Mouse (Mus musculus) heart, postnatal 14 days (tissue): ENCODE measurements around the gene Sorcs3. TPM values are rescaled to one million over a fixed set of nuclear protein-coding genes. Genes with fewer than 3 reads are reported as not detected.

ENCODE experiments used
- DNase-seq, 2 experiments: peaks; one replicate each; pipeline ENCODE4 v3.0.0; 2021 to 2022
- intact Hi-C: fragments of 180-260 bp; cut with DNase I; formaldehyde crosslinking; loops from one replicate; pipeline ENCODE4 v1.15.1; 2025
- total RNA-seq, 2 experiments: library from RNA; stranded (reverse); gene quantifications; 2 replicates each; pipeline ENCODE4 v1.2.3; 2021

Gene Sorcs3
- total RNA-seq, 2 experiments from 2014 or later = 0.05 TPM; not detected in 1

DNA sequence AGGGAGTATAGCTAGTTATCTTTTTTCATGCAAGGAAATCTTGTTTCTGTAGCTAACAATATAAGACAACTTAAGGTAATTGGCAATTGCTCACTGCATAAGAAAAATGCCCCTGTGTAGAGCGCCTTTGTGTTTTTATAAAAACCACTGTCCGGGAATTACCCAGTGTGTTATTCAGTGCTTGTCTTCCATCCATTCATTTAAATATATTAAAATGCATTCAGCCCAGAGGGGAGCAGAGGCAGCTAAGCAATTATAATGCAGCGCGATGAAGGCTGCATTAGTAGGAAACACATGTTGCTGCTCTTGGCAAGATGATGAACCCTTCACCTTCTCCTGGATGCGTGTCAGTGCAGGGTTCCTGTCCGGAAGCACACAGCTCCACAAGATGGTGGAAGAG lies 454.4 kb downstream of the Sorcs3 start:
- intact Hi-C loops = no loop called here
- no peak for DNase-seq

- intact Hi-C loops = no loop called here
Measured at GRCm38 (mm10) chr19:48679896-48680295, 474.1 kb downstream of the Sorcs3 start.

DNA sequence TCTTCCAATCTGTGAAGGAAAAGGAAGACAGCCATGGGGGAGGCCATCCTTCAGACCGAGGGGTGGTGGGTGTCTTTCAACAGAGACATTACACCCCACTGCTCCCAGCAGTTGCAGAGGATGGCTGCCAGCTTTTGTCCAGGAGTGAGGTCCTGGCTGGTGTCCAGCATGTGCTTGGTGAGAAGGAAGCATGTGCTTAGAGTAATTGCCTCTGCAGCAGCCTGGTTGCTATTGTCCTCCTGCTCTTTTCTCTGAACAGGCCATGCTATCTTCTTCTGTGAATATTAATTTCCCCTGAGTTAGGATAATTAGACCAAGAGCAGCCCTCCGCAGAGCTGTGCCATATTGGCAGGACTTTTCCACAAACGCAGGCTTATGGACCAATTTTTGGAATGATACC lies 476.7 kb downstream of the Sorcs3 start:
- intact Hi-C loops = no loop called here
- peak; percentile 3 to 6 for DNase-seq

More at GRCm38 (mm10) chr19:48679896-48680295, 474.1 kb downstream of the Sorcs3 start:
- DNase-seq = no peak

GRCm38 (mm10) chr19:48686369-48686768 lies 480.5 kb downstream of the Sorcs3 start:
- intact Hi-C loops = no loop called here
- no peak for DNase-seq

DNA sequence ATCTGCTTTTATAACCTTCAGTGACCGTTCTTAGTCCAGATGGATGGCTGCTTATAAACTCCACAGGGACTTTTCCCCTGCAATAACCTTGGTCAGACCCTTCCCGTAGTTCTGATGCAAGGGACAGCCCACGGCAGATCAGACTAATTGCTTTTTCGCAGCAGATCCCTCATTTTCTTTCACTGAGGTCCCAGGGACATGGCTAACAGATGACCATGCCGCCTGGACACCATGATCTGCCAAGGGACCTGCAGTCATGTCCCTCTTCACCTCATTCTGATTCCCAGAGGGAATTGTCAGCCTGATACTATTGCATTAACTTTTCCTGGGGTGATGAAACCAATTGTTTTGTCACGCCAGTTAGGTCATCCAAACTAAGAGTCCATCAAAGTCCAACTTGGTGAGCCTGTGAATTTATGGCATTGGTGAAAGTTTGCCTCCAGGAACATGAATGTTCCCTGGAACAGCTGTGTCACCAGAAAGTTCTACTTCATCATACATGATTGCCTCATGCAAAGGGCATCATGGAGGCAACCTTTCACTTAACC lies 494.4 kb downstream of the Sorcs3 start:
- intact Hi-C loops = no loop called here
- DNase-seq = no peak

GRCm38 (mm10) chr19:48703763-48704162 lies 497.9 kb downstream of the Sorcs3 start:
- intact Hi-C loops = no loop called here
- DNase-seq = no peak

GRCm38 (mm10) chr19:48706267-48706923 lies 500.6 kb downstream of the Sorcs3 start:
- no peak for DNase-seq
- intact Hi-C loops = no loop called here

- DNase-seq = no peak
- intact Hi-C loops = no loop called here
Measured at GRCm38 (mm10) chr19:48706924-48707320, 501.1 kb downstream of the Sorcs3 start.

DNA sequence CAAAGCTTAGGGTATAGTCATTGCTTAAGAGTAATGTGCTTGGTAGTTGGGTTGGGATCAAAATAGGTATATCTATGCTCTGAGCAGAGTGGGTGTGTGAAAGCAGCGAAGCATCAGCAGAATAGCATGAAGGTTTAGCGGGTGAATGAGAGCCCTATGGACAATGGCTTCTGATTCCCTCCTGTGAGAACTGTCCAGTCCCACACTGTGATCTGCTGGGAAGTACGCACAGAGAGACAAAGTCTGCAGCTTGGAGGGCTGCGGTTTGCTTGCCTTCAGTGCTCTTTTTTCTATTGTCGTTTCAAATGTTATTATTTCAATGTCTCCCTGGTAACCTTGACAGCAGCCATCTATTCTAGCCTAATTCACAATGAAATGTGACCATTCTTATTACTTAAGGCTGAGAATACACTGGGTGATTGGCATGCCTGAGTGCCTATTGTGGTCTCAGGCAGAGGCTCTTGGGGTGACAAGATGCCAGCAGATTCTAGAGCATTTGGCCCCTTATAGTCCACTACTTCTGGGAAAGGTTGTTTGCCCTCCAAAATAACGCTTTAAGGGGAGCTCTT lies 520.1 kb downstream of the Sorcs3 start:
- no peak for DNase-seq
- intact Hi-C loops = no loop called here

DNA sequence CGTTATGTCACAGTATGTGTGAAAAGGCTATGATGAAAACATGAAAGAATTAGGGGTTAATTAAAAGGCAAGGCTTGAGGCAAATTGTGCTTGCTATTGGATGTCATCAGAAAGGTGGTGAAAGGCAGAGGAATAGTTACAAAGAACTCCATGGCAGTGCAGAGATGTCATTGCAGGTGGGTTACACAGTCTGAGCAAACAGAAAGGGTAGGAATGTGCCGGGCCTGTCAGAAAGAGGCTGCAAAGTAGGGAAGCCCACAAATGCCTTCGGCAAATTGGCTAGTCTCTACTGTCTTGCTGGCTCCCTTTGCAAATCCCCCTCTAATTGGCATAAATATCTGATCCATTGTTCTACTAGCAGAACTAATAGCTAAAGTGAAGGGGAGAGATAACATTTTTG lies 521.2 kb downstream of the Sorcs3 start:
- intact Hi-C loops = no loop called here
- no peak for DNase-seq

DNA sequence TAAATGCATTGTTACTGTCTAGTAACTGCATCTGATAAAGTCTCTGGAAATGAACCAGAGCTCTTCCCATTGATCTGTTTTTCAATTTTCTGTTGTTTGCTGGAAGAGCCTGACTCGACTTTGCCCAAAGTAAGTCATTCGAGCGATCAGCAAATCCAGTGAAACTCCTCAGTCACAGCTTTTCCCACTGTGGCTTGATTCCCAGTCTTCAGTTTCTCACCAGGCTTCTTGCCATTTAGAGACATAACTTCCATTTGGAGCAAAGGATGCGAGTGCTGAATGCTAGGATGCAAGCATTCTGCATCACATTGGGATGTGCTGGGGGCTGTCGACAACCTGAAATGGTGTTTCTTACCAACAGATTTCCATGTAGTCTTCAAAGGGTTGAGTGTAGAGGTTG lies 521.8 kb downstream of the Sorcs3 start:
- intact Hi-C loops = no loop called here
- no peak for DNase-seq

GRCm38 (mm10) chr19:48731731-48732130 lies 525.9 kb downstream of the Sorcs3 start:
- DNase-seq = no peak
- intact Hi-C loops = no loop called here

GRCm38 (mm10) chr19:48734370-48734769 lies 528.5 kb downstream of the Sorcs3 start:
- DNase-seq = no peak
- intact Hi-C loops = no loop called here

GRCm38 (mm10) chr19:48737554-48737953 lies 531.7 kb downstream of the Sorcs3 start:
- intact Hi-C loops = no loop called here
- DNase-seq = no peak

GRCm38 (mm10) chr19:48755156-48755555 lies 549.3 kb downstream of the Sorcs3 start:
- intact Hi-C loops = no loop called here
- DNase-seq = no peak

GRCm38 (mm10) chr19:48756831-48757230 lies 551.0 kb downstream of the Sorcs3 start:
- no peak for DNase-seq
- intact Hi-C loops = no loop called here

- intact Hi-C loops = no loop called here
- no peak for DNase-seq
Measured at GRCm38 (mm10) chr19:48766524-48766923, 560.7 kb downstream of the Sorcs3 start.

- no peak for DNase-seq
- intact Hi-C loops = no loop called here
Measured at GRCm38 (mm10) chr19:48771565-48771964, 565.7 kb downstream of the Sorcs3 start.

DNA sequence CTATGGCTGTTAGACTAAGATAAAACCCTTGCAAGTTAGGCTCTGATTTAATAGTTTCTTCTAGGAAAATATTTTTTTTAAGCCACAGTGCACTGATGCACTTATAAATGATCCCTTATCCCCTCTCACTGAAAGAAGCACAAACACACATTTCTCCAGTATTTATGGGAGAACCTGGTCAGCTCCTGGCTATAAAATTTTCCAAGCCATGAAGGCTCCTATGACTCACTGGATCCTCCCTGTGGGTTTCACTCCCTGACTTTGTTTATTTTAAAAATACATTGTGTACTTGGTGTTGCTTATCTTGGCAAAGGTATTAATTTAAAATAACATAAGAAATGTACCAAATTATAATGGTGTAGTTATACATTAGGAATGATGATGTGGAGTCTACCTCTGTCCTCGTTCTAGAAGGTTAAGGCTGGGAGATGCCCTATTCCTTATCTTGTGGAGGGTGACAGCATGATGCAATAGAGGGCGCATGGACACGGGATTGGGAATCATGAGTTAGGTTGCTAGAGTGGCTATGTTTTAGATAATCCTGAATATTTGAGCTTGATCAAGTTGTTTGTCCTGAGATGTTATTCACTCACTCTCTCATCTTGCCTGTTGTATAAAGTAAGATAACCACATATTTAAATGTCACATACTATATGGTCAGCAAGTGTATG lies 573.4 kb downstream of the Sorcs3 start:
- DNase-seq = no peak
- intact Hi-C loops = no loop called here

DNA sequence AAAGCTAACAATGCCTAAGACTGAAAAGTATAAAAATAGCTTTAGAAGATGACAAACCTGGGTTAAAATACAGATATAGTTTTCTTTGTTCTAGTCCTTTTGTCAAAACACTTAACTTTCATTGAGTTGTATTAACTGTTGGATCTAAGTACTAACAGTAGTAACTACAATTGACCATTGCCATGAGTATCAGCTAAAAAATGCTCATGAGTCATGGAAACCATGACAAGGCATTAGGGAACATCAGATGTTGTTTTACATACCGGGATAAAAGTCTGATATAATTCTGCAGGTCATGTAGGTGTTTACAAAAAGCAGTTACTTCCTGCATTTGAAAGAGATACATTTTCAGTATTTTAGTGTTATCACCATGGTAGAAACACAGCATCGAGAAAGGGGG lies 575.0 kb downstream of the Sorcs3 start:
- no peak for DNase-seq
- intact Hi-C loops = no loop called here

DNA sequence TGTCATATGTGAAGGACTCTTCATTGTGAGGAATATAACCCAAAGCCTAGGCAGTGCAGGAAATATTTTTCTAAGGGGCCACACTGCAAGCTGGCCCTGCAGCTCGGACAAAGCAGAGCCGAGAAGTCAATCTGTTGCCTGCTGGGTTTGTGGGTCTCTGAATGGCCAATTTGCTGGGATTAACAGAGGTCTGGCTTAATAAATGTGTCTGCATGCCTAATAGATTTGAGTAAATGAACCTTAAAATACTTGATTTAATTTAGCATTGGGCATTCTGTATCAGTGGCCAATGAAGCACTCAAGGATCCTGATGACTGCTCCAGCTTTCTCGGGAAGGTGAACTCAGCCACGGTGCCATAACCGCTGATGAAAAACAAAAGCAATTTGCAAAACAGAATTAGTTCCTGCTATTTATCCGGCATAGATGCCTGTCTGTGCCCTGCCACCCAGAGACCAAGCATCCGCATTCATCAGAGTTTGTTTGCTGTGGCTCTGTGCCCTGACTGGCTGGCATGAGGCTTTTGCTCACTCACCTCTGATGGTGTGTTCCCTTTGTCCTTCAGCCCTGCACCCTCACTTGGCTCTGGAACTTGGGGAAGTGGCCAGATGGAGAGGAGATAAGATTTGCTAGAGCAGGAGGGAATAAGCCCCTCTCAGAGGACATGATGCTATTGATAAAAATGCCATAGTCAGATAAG lies 576.3 kb downstream of the Sorcs3 start:
- intact Hi-C loops = no loop called here
- peak in 1 of 2 experiments; percentile 1 for DNase-seq
